Mouse (Mus musculus): ENCODE results near the gene Zfp950. TPM values are rescaled to one million over a fixed set of nuclear protein-coding genes. Genes with fewer than 3 reads are reported as not detected.

The Zfp950 gene
- polyA plus RNA-seq, 1 experiment from 2014 or later = 32.8 TPM

- ATAC-seq (replicated peaks; ENCODE audit: low FRiP score, low read depth) = no peak
- Histone ChIP-seq H3K9ac (ENCODE audit: low read depth, low read length) (no peak overlapping the region), H3K4me3 (replicated peaks; ENCODE audit: low read depth, low read length) (no peak overlapping the region), H3K9me3 (replicated peaks; ENCODE audit: low read length) (no peaks in the 10 kb centered on the region), H3K27ac (no peak overlapping the region), H3K36me3 (ENCODE audit: insufficient read depth, low read length) (no peaks in the 10 kb centered on the region), H3K4me1 (replicated peaks; ENCODE audit: insufficient read depth, low read length) (peaks cover 12% of the 10 kb centered on the region), H3K4me2 (ENCODE audit: low read length) (no peak overlapping the region), H3K27me3 (ENCODE audit: insufficient read depth, low read length) (no peaks in the 10 kb centered on the region)
- peak; percentile 16 for DNase-seq (ENCODE audit: low spot score)
- TF ChIP-seq CTCF (IDR thresholded peaks at IDR 0.05; ENCODE audit: low read depth) = no peak
Measured at GRCm38 (mm10) chr19:61138655-61139054, 2.0 kb downstream of the Zfp950 start.

- no peak overlapping the region for H3K27ac ChIP-seq
- no peak overlapping the region for H3K4me2 ChIP-seq (ENCODE audit: low read length)
- 93% methylated on average over 10 of the region's 10 CpGs for WGBS
- no peak overlapping the region for H3K9ac ChIP-seq (ENCODE audit: low read depth, low read length)
- H3K4me3 ChIP-seq (replicated peaks; ENCODE audit: low read depth, low read length) = no peak overlapping the region
- H3K27me3 ChIP-seq (ENCODE audit: insufficient read depth, low read length) = no peaks in the 10 kb centered on the region
- no peaks in the 10 kb centered on the region for H3K36me3 ChIP-seq (ENCODE audit: insufficient read depth, low read length)
- ATAC-seq (replicated peaks; ENCODE audit: low FRiP score, low read depth) = no peak
- DNase-seq (ENCODE audit: low spot score) = no peak
- no peaks in the 10 kb centered on the region for H3K9me3 ChIP-seq (replicated peaks; ENCODE audit: low read length)
- H3K4me1 ChIP-seq (replicated peaks; ENCODE audit: insufficient read depth, low read length) = no peaks in the 10 kb centered on the region
- no peak for TF ChIP-seq CTCF (IDR thresholded peaks at IDR 0.05; ENCODE audit: low read depth)
Measured at GRCm38 (mm10) chr19:61131096-61131495, 9.5 kb downstream of the Zfp950 start.

GRCm38 (mm10) chr19:61110184-61110583 is 30.5 kb downstream of the Zfp950 start:
- Histone ChIP-seq H3K9me3 (replicated peaks; ENCODE audit: low read length) (no peaks in the 10 kb centered on the region; the same call in 1 of the 2 replicates), H3K27me3 (ENCODE audit: insufficient read depth, low read length) (no peaks in the 10 kb centered on the region), H3K36me3 (ENCODE audit: insufficient read depth, low read length) (no peaks in the 10 kb centered on the region), H3K4me2 (ENCODE audit: low read length) (no peak overlapping the region), H3K4me1 (replicated peaks; ENCODE audit: insufficient read depth, low read length) (no peaks in the 10 kb centered on the region), H3K9ac (ENCODE audit: low read depth, low read length) (no peak overlapping the region), H3K27ac (no peak overlapping the region), H3K4me3 (replicated peaks; ENCODE audit: low read depth, low read length) (no peak overlapping the region)
- TF ChIP-seq CTCF (IDR thresholded peaks at IDR 0.05; ENCODE audit: low read depth) = peak; percentile 37; the same call in 1 of the 2 replicates
- ATAC-seq (replicated peaks; ENCODE audit: low FRiP score, low read depth) = no peak
- WGBS = 49% methylated on average over 2 of the region's 2 CpGs
- no peak for DNase-seq (ENCODE audit: low spot score)

GRCm38 (mm10) chr19:61097764-61098163 is 42.9 kb downstream of the Zfp950 start:
- Histone ChIP-seq H3K4me2 (ENCODE audit: low read length) (no peak overlapping the region), H3K27ac (no peak overlapping the region), H3K27me3 (ENCODE audit: insufficient read depth, low read length) (no peaks in the 10 kb centered on the region), H3K4me1 (replicated peaks; ENCODE audit: insufficient read depth, low read length) (no peaks in the 10 kb centered on the region), H3K9ac (ENCODE audit: low read depth, low read length) (no peak overlapping the region), H3K9me3 (replicated peaks; ENCODE audit: low read length) (no peaks in the 10 kb centered on the region), H3K4me3 (replicated peaks; ENCODE audit: low read depth, low read length) (no peak overlapping the region), H3K36me3 (ENCODE audit: insufficient read depth, low read length) (no peaks in the 10 kb centered on the region)
- DNase-seq (ENCODE audit: low spot score) = peak; percentile 74
- WGBS = 20% methylated on average over 4 of the region's 4 CpGs
- TF ChIP-seq CTCF (IDR thresholded peaks at IDR 0.05; ENCODE audit: low read depth) = peak; percentile 75
- no peak for ATAC-seq (replicated peaks; ENCODE audit: low FRiP score, low read depth)

- Histone ChIP-seq H3K4me2 (ENCODE audit: low read length) (no peak overlapping the region), H3K9me3 (replicated peaks; ENCODE audit: low read length) (no peaks in the 10 kb centered on the region), H3K9ac (ENCODE audit: low read depth, low read length) (no peak overlapping the region), H3K4me1 (replicated peaks; ENCODE audit: insufficient read depth, low read length) (no peaks in the 10 kb centered on the region), H3K36me3 (ENCODE audit: insufficient read depth, low read length) (0 out of 2 replicates have a peak, but pooled peaks cover under 1% of the 10 kb centered on the region), H3K4me3 (replicated peaks; ENCODE audit: low read depth, low read length) (no peak overlapping the region), H3K27ac (no peak overlapping the region), H3K27me3 (ENCODE audit: insufficient read depth, low read length) (no peaks in the 10 kb centered on the region)
- DNase-seq (ENCODE audit: low spot score) (no peak), ATAC-seq (replicated peaks; ENCODE audit: low FRiP score, low read depth) (no peak)
- TF ChIP-seq CTCF (IDR thresholded peaks at IDR 0.05; ENCODE audit: low read depth) = no peak
- WGBS = 85% methylated on average over 2 of the region's 2 CpGs
Measured at GRCm38 (mm10) chr19:61096776-61097175, 43.9 kb downstream of the Zfp950 start.

- no peak overlapping the region for H3K4me3 ChIP-seq (replicated peaks; ENCODE audit: low read depth, low read length)
- no peaks in the 10 kb centered on the region for H3K9me3 ChIP-seq (replicated peaks; ENCODE audit: low read length)
Measured at GRCm38 (mm10) chr19:61090541-61090940, 50.1 kb downstream of the Zfp950 start.

GRCm38 (mm10) chr19:61089001-61089400 is 51.6 kb downstream of the Zfp950 start:
- Histone ChIP-seq H3K9ac (ENCODE audit: low read depth, low read length) (no peak overlapping the region), H3K27ac (no peak overlapping the region), H3K27me3 (ENCODE audit: insufficient read depth, low read length) (no peaks in the 10 kb centered on the region), H3K4me3 (replicated peaks; ENCODE audit: low read depth, low read length) (no peak overlapping the region), H3K4me2 (ENCODE audit: low read length) (no peak overlapping the region), H3K36me3 (ENCODE audit: insufficient read depth, low read length) (0 out of 2 replicates have a peak, but pooled peaks cover 5% of the 10 kb centered on the region), H3K4me1 (replicated peaks; ENCODE audit: insufficient read depth, low read length) (no peaks in the 10 kb centered on the region), H3K9me3 (replicated peaks; ENCODE audit: low read length) (no peaks in the 10 kb centered on the region)
- ATAC-seq (replicated peaks; ENCODE audit: low FRiP score, low read depth) = no peak
- WGBS = 90% methylated on average over 3 of the region's 3 CpGs
- no peak for DNase-seq (ENCODE audit: low spot score)
- no peak for TF ChIP-seq CTCF (IDR thresholded peaks at IDR 0.05; ENCODE audit: low read depth)

More at GRCm38 (mm10) chr19:61090541-61090940, 50.1 kb downstream of the Zfp950 start:
- TF ChIP-seq CTCF (IDR thresholded peaks at IDR 0.05; ENCODE audit: low read depth) = no peak
- no peak overlapping the region for H3K9ac ChIP-seq (ENCODE audit: low read depth, low read length)
- H3K4me2 ChIP-seq (ENCODE audit: low read length) = no peak overlapping the region
- DNase-seq (ENCODE audit: low spot score) = no peak
- H3K27me3 ChIP-seq (ENCODE audit: insufficient read depth, low read length) = no peaks in the 10 kb centered on the region
- WGBS = 92% methylated on average over 4 of the region's 4 CpGs
- no peak for ATAC-seq (replicated peaks; ENCODE audit: low FRiP score, low read depth)
- H3K27ac ChIP-seq = no peak overlapping the region
- no peaks in the 10 kb centered on the region for H3K4me1 ChIP-seq (replicated peaks; ENCODE audit: insufficient read depth, low read length)
- 0 out of 2 replicates have a peak, but pooled peaks cover 5% of the 10 kb centered on the region for H3K36me3 ChIP-seq (ENCODE audit: insufficient read depth, low read length)
